Mouse (Mus musculus) CH12.LX (cell line): ENCODE data around the gene Bend4. TPM values are rescaled to one million over a fixed set of nuclear protein-coding genes. Genes with fewer than 3 reads are reported as not detected.

ENCODE experiments used
- DNase-seq: peaks from one replicate; pipeline ENCODE4 v3.0.0-alpha.2; 2013; ENCODE audit errors: extremely low read depth
- H3K27ac ChIP-seq: 2 replicates; pipeline ENCODE4 v1.5.1; 2012; ENCODE audit warnings: low read depth, mild to moderate bottlenecking, control low read depth, moderate library complexity; ENCODE audit not compliant: insufficient read depth
- H3K27me3 ChIP-seq: replicated peaks from 2 replicates; pipeline ENCODE3; 2012; ENCODE audit warnings: inconsistent platforms
- H3K36me3 ChIP-seq, 2 experiments: replicated peaks in 1 of 2; 2 replicates each; pipeline versions ENCODE3 to v1.6.1; 2012; ENCODE audit warnings: inconsistent platforms in 1 of 2, low read length in 1 of 2, mild to moderate bottlenecking in 1 of 2, mixed read lengths in 1 of 2, moderate library complexity in 1 of 2; ENCODE audit not compliant: control insufficient read depth in 1 of 2, insufficient read depth in 1 of 2
- H3K4me1 ChIP-seq, 2 experiments: 2 replicates each; pipeline ENCODE4 v1.6.1; 2012; ENCODE audit warnings: inconsistent platforms in 1 of 2, moderate library complexity in 1 of 2; ENCODE audit not compliant: insufficient read depth in 2 of 2, control insufficient read depth in 1 of 2
- H3K4me2 ChIP-seq: 2 replicates; pipeline ENCODE4 v1.6.1; 2012; ENCODE audit warnings: low read depth, mild to moderate bottlenecking, control low read depth; ENCODE audit not compliant: poor library complexity, insufficient read depth, severe bottlenecking
- H3K4me3 ChIP-seq, 3 experiments: fragments of 150-350 bp in 1 of 3; sonication (generic) in 1 of 3; replicated peaks in 1 of 3; 2 replicates each; pipeline versions ENCODE3 to v1.5.1; 2011 to 2012; ENCODE audit warnings: low read depth in 2 of 3, low read length in 2 of 3, mild to moderate bottlenecking in 2 of 3, moderate library complexity in 2 of 3, control low read depth in 1 of 3, improper control_type of control experiment in 1 of 3, inconsistent platforms in 1 of 3, mixed read lengths in 1 of 3; ENCODE audit not compliant: poor library complexity in 1 of 3
- H3K79me2 ChIP-seq: replicated peaks from 2 replicates; pipeline ENCODE4 v1.6.1; 2012; ENCODE audit warnings: mild to moderate bottlenecking, moderate library complexity; ENCODE audit not compliant: control insufficient read depth, poor library complexity, insufficient read depth, severe bottlenecking; ENCODE audit errors: extremely low read depth
- H3K9ac ChIP-seq: 2 replicates; pipeline ENCODE4 v1.6.1; 2012; ENCODE audit warnings: low read depth, mild to moderate bottlenecking, control low read depth, moderate library complexity; ENCODE audit not compliant: insufficient read depth
- H3K9me3 ChIP-seq: replicated peaks from 2 replicates; pipeline ENCODE3; 2012; ENCODE audit warnings: low read length, inconsistent platforms, mixed read lengths
- BHLHE40 ChIP-seq: IDR thresholded peaks from 2 replicates; pipeline ENCODE4 v1.6.1; 2011; ENCODE audit warnings: mild to moderate bottlenecking, low read depth, low read length, improper control_type of control experiment
- CHD1 ChIP-seq: IDR thresholded peaks from 2 replicates; pipeline ENCODE4 v1.6.1; 2012; ENCODE audit warnings: low read depth, low read length, improper control_type of control experiment, inconsistent platforms
- CHD2 ChIP-seq: IDR thresholded peaks from 2 replicates; pipeline ENCODE4 v1.6.1; 2011; ENCODE audit warnings: low read length, improper control_type of control experiment
- E2F4 ChIP-seq: IDR thresholded peaks from 2 replicates; pipeline ENCODE4 v1.6.1; 2011; ENCODE audit warnings: low read depth, low read length, improper control_type of control experiment; ENCODE audit not compliant: insufficient replicate concordance
- EP300 ChIP-seq: IDR thresholded peaks from 2 replicates; pipeline ENCODE4 v1.6.1; 2011; ENCODE audit warnings: low read length, improper control_type of control experiment
- ETS1 ChIP-seq: conservative IDR thresholded peaks from 2 replicates; pipeline ENCODE4 v1.6.1; 2012; ENCODE audit warnings: low read depth, mild to moderate bottlenecking, inconsistent platforms, low read length, improper control_type of control experiment, moderate library complexity
- HCFC1 ChIP-seq: IDR thresholded peaks from 2 replicates; pipeline ENCODE4 v1.6.1; 2012; ENCODE audit warnings: low read depth, mild to moderate bottlenecking, inconsistent platforms, low read length, improper control_type of control experiment
- IRF4 ChIP-seq: IDR thresholded peaks from 2 replicates; pipeline ENCODE4 v1.6.1; 2014; ENCODE audit warnings: low read depth, mild to moderate bottlenecking, inconsistent platforms, low read length, improper control_type of control experiment
- MAX ChIP-seq: IDR thresholded peaks from 2 replicates; pipeline ENCODE4 v1.6.1; 2011; ENCODE audit warnings: low read length, improper control_type of control experiment
- MAZ ChIP-seq: IDR thresholded peaks from 2 replicates; pipeline ENCODE4 v1.6.1; 2012; ENCODE audit warnings: low read depth, mild to moderate bottlenecking, inconsistent platforms, low read length, improper control_type of control experiment, moderate library complexity
- MXI1 ChIP-seq: IDR thresholded peaks from 2 replicates; pipeline ENCODE4 v1.6.1; 2011; ENCODE audit warnings: mild to moderate bottlenecking, low read depth, low read length, improper control_type of control experiment
- NELFE ChIP-seq: IDR thresholded peaks from 2 replicates; pipeline ENCODE4 v1.6.1; 2011; ENCODE audit warnings: low read depth, low read length, improper control_type of control experiment
- NRF1 ChIP-seq: IDR thresholded peaks from 2 replicates; pipeline ENCODE4 v1.6.1; 2014; ENCODE audit warnings: low read depth, mild to moderate bottlenecking, inconsistent platforms, low read length, improper control_type of control experiment, moderate library complexity
- PAX5 ChIP-seq: IDR thresholded peaks from 2 replicates; pipeline ENCODE4 v1.6.1; 2012; ENCODE audit warnings: low read length, inconsistent platforms, mixed read lengths
- RAD21 ChIP-seq: IDR thresholded peaks from 2 replicates; pipeline ENCODE4 v1.6.1; 2011; ENCODE audit warnings: low read depth, mild to moderate bottlenecking, low read length, improper control_type of control experiment, moderate library complexity
- RCOR1 ChIP-seq: conservative IDR thresholded peaks from 2 replicates; pipeline ENCODE4 v1.6.1; 2012; ENCODE audit warnings: low read depth, mild to moderate bottlenecking, inconsistent platforms, low read length, improper control_type of control experiment
- TBP ChIP-seq: conservative IDR thresholded peaks from 2 replicates; pipeline ENCODE4 v1.6.1; 2011; ENCODE audit warnings: low read depth, low read length, improper control_type of control experiment
- USF2 ChIP-seq: conservative IDR thresholded peaks from 2 replicates; pipeline ENCODE4 v1.6.1; 2011; ENCODE audit warnings: low read depth, low read length, improper control_type of control experiment
- ZC3H11A ChIP-seq: IDR thresholded peaks from 2 replicates; pipeline ENCODE4 v1.6.1; 2012; ENCODE audit warnings: low read depth, mild to moderate bottlenecking, inconsistent platforms, low read length, improper control_type of control experiment
- ZKSCAN1 ChIP-seq: IDR thresholded peaks from 2 replicates; pipeline ENCODE4 v1.6.1; 2012; ENCODE audit warnings: low read depth, inconsistent platforms, low read length, improper control_type of control experiment, borderline replicate concordance
- ZMIZ1 ChIP-seq: IDR thresholded peaks from 2 replicates; pipeline ENCODE4 v1.6.1; 2012; ENCODE audit warnings: low read depth, mild to moderate bottlenecking, inconsistent platforms, low read length, improper control_type of control experiment
- dilution Hi-C: fragments of 300-500 bp; cut with MboI; formaldehyde crosslinking; loops from 2 replicates; pipeline ENCODE4 v1.14.3; 2020; ENCODE audit warnings: low sequenced_read_pairs; ENCODE audit not compliant: extremely low pct_unique_long_range_greater_than_20kb, extremely low pct_ligation_motif_present
- in situ Hi-C: fragments of 300-500 bp; cut with MboI; formaldehyde crosslinking; loops from 3 replicates; pipeline ENCODE4 v1.14.3; 2019; ENCODE audit warnings: low sequenced_read_pairs, low pct_ligation_motif_present, low pct_unique_long_range_greater_than_20kb, mixed read lengths
- polyA plus RNA-seq: library from polyadenylated mRNA; unstranded; fragments of >175 nt; gene quantifications from 2 replicates; pipeline ENCODE4 v1.2.1, GENCODE M21; 2012; ENCODE audit warnings: low read depth; ENCODE audit not compliant: insufficient read length
- total RNA-seq, 2 experiments: library from RNA; depleted of rRNA; stranded (reverse); fragments of 300-350 nt in 1 of 2; fragments of >200 nt in 1 of 2; gene quantifications; 2 replicates each; pipeline ENCODE4 v1.2.3; 2012 to 2014

Gene Bend4
- total and polyA plus RNA-seq, 3 experiments, result 0.06 TPM; not detected in 2

DNA sequence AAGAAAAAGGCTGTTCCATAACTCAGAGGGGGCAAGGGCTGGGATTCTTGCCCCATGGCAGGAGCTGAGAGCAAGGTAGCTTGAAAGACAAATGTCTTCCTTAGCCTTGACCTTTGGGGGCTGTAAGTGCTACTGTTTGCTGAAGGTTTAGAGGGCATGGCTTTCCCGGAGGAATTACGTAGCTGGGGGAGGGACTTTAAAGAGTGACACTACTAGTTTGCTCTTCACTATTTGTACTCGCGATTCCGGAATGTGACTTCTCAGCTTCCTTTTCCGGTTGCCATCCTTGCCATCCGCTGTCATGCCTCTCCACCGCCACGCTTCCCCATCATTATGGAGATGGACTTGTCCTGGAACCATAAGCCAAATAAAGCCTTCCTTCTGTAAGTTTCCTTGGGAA lies 35.5 kb upstream of the Bend4 start:
- no peak overlapping the region for H3K4me2 ChIP-seq
- no peak for TF ChIP-seq MXI1
- TF ChIP-seq ETS1, result no peak
- TF ChIP-seq ZC3H11A, result no peak
- TF ChIP-seq NELFE, result no peak
- TF ChIP-seq CHD1, result no peak
- TF ChIP-seq IRF4, result no peak
- TF ChIP-seq MAZ, result no peak
- no peak for TF ChIP-seq USF2
- no peak for TF ChIP-seq RCOR1
- no peak for TF ChIP-seq E2F4
- TF ChIP-seq MAX, result no peak
- TF ChIP-seq HCFC1, result no peak
- TF ChIP-seq BHLHE40, result no peak
- no peak for TF ChIP-seq ZKSCAN1
- no peak for TF ChIP-seq PAX5
- TF ChIP-seq CHD2, result no peak
- TF ChIP-seq NRF1, result no peak
- no peak for TF ChIP-seq ZMIZ1
- TF ChIP-seq EP300, result no peak
- no peak for TF ChIP-seq TBP
- TF ChIP-seq, all 38 proteins: peak for 0
- Histone ChIP-seq H3K36me3 (no peaks in the 10 kb centered on the region), H3K9me3 (no peaks in the 10 kb centered on the region), H3K4me3 (no peak overlapping the region), H3K79me2 (no peaks in the 10 kb centered on the region), H3K27ac (no peak overlapping the region), H3K9ac (no peak overlapping the region), H3K4me1 (peaks cover 0 to 8% of the 10 kb centered on the region in 2 experiments; a peak in 2 of 4 replicates), H3K27me3 (no peaks in the 10 kb centered on the region)
- no peak for DNase-seq
- dilution Hi-C loops (no loop called here), in situ Hi-C loops (no loop called here)

DNA sequence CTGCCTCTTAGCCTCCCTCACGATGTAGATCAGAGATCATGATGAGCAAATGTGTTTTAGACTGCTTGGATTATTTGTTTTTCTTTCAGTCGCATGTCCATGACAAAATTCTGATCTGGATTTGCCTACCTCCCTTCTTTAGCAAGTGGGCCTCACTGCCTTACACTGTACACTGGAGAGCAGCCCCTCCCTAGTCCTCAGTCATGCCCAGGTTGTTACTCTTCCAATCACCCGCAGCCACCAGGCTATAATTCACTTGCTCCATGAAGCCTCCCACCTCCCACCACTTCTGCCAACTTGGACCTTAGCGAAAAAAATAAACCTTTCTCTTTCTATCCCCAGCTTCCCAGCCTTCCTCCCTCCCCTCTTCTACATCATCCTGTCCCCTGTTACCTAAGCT lies 34.2 kb upstream of the Bend4 start:
- Histone ChIP-seq H3K27ac (no peak overlapping the region), H3K4me1 (peaks cover 2 to 8% of the 10 kb centered on the region in 2 experiments; a peak in 3 of 4 replicates), H3K27me3 (no peaks in the 10 kb centered on the region), H3K79me2 (no peaks in the 10 kb centered on the region), H3K4me2 (no peak overlapping the region)
- dilution Hi-C loops (no loop called here), in situ Hi-C loops (no loop called here)
- TF ChIP-seq RAD21, result no peak
- TF ChIP-seq, all 38 proteins: peak for 0
- Histone ChIP-seq H3K36me3 (no peaks in the 10 kb centered on the region), H3K4me3 (no peak overlapping the region), H3K9ac (no peak overlapping the region), H3K9me3 (no peaks in the 10 kb centered on the region)
- no peak for DNase-seq
